Mouse (Mus musculus) liver, adult 2 months (tissue): ENCODE measurements around the gene P2rx6.

Source experiments
- CTCF ChIP-seq: fragments of 200-500 bp; IDR thresholded peaks from 2 replicates; pipeline ENCODE4 v1.5.1; 2011; ENCODE audit warnings: low read depth, low read length, control low read depth
- POLR2A ChIP-seq: fragments of 200-500 bp; IDR thresholded peaks from 2 replicates; pipeline ENCODE4 v1.6.1; 2011; ENCODE audit warnings: low read length, control low read depth; ENCODE audit not compliant: insufficient read depth; ENCODE audit errors: extremely low read depth

DNA sequence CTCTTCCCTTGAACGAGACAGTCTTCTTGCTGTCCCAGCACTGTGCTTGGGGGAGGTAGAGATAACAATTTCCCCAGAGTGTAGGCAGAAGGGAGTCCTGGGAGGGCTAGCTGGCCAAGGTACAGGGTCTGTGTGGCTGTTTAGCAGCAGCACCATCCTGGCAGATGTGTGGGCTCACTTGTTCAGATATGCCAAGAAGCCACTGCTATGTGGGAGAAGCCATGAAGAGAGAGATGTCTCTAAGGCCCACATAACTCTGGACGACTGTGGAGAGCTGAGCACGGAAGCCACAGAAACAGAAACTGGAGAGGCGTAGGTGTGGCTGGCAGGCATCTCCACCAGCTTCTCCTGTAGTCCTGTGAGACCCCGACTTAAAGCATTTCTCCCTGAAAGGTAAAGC is 44.0 kb downstream of the P2rx6 start:
- TF ChIP-seq POLR2A (no peak), CTCF (no peak)
